Mouse (Mus musculus) heart, embryonic 16.5 days (tissue): ENCODE measurements around the gene Gm20388. TPM values are rescaled to one million over a fixed set of nuclear protein-coding genes. Genes with fewer than 3 reads are reported as not detected.

Experiments
- ATAC-seq: fragments of 200-750 bp; cut with Nextera tagmentation; replicated peaks from 2 replicates; pipeline ENCODE4 v1.8.0; 2017; ENCODE audit warnings: moderate number of reproducible peaks; ENCODE audit not compliant: insufficient read depth, low FRiP score; ENCODE audit errors: extremely low read depth
- H3K27ac ChIP-seq: fragments of 300-500 bp; sonication (generic); 2 replicates; pipeline ENCODE4 v1.5.1; 2014; ENCODE audit warnings: mild to moderate bottlenecking, low read length, control low read depth, moderate library complexity
- H3K27me3 ChIP-seq: fragments of 300-500 bp; sonication (generic); 2 replicates; pipeline ENCODE4 v1.6.1; 2014; ENCODE audit warnings: low read length, mixed read lengths; ENCODE audit not compliant: control insufficient read depth, insufficient read depth
- H3K36me3 ChIP-seq: fragments of 300-500 bp; sonication (generic); 2 replicates; pipeline ENCODE4 v1.6.1; 2014; ENCODE audit not compliant: control insufficient read depth, insufficient read depth
- H3K4me1 ChIP-seq: fragments of 300-500 bp; sonication (generic); 2 replicates; pipeline ENCODE4 v1.6.1; 2014; ENCODE audit warnings: low read length, mixed read lengths; ENCODE audit not compliant: control insufficient read depth, insufficient read depth
- H3K4me2 ChIP-seq: fragments of 300-500 bp; sonication (generic); 2 replicates; pipeline ENCODE4 v1.6.1; 2014; ENCODE audit warnings: low read depth, mild to moderate bottlenecking, control low read depth, low read length
- H3K4me3 ChIP-seq: fragments of 300-500 bp; sonication (generic); 2 replicates; pipeline ENCODE4 v1.5.1; 2014; ENCODE audit warnings: mild to moderate bottlenecking, control low read depth, low read length
- H3K9ac ChIP-seq: fragments of 300-500 bp; sonication (generic); 2 replicates; pipeline ENCODE4 v1.6.1; 2014; ENCODE audit warnings: low read length, control low read depth
- H3K9me3 ChIP-seq: fragments of 300-500 bp; sonication (generic); replicated peaks from 2 replicates; pipeline ENCODE4 v1.6.1; 2016; ENCODE audit warnings: low read length; ENCODE audit not compliant: control insufficient read depth
- WGBS: fragments of 180-500 bp; shearing (Covaris S2); extraction: QIAGEN DNeasy Blood & Tissue Kit; methylation state at CpG from one replicate; pipeline ENCODE4 v1.1.7; 2014; 5-methylcytosine and 5-hydroxymethylcytosine counted together
- polyA plus RNA-seq: library from polyadenylated mRNA; unstranded; fragments of >200 nt; fragmentation: Nextera tagmentation; extraction: Ambion mirVana; gene quantifications from 2 replicates; pipeline ENCODE4 v1.2.1, GENCODE M21; 2015

The Gm20388 gene
- polyA plus RNA-seq, 1 experiment from 2014 or later = 4.5 TPM

GRCm38 (mm10) chr8:123924719-123925118 is 4014.1 kb downstream of the Gm20388 start:
- 10% methylated on average over 2 of the region's 2 CpGs for WGBS
- ATAC-seq = 0 out of 2 replicates have a peak, but pooled peaks have one; percentile 14

DNA sequence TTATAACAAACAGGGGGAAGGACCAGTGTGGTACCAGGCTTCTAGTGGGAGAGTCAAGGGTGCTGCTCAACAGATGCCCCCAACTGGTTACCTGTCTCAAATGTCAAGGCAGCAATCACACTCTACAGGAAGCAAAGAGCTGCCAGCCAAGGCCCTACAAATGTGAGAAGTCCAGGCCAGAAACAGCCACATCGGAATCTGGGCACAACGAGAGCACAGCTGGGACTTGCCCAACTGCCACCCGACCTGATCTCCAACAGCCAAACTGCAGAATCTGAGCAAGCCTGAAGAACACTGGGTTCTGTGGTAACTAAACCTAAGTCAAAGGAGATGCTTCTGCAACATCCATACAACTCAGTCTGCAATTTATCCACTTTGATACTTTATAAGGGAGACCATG is 4015.0 kb downstream of the Gm20388 start:
- H3K4me2 ChIP-seq = no peak overlapping the region
- peaks cover 47% of the 10 kb centered on the region for H3K36me3 ChIP-seq
- 91% methylated on average over 3 of the region's 3 CpGs for WGBS
- no peaks in the 10 kb centered on the region for H3K9me3 ChIP-seq
- no peaks in the 10 kb centered on the region for H3K27me3 ChIP-seq
- ATAC-seq = no peak
- no peaks in the 10 kb centered on the region for H3K4me1 ChIP-seq
- no peak overlapping the region for H3K4me3 ChIP-seq
- H3K9ac ChIP-seq = no peak overlapping the region
- no peak overlapping the region for H3K27ac ChIP-seq

More at GRCm38 (mm10) chr8:123924719-123925118, 4014.1 kb downstream of the Gm20388 start:
- Histone ChIP-seq H3K9ac (no peak overlapping the region), H3K9me3 (no peaks in the 10 kb centered on the region), H3K4me1 (no peaks in the 10 kb centered on the region), H3K4me3 (no peak overlapping the region), H3K27me3 (no peaks in the 10 kb centered on the region), H3K36me3 (peaks cover 43% of the 10 kb centered on the region), H3K4me2 (no peak overlapping the region), H3K27ac (no peak overlapping the region)

- Histone ChIP-seq H3K27ac (no peak overlapping the region), H3K4me3 (no peak overlapping the region), H3K36me3 (peaks cover 48% of the 10 kb centered on the region), H3K4me1 (no peaks in the 10 kb centered on the region), H3K27me3 (no peaks in the 10 kb centered on the region), H3K9me3 (no peaks in the 10 kb centered on the region), H3K4me2 (no peak overlapping the region), H3K9ac (no peak overlapping the region)
- no peak for ATAC-seq
- 87% methylated on average over 7 of the region's 7 CpGs for WGBS
These were observed 4018.4 kb downstream of the Gm20388 start for GRCm38 (mm10) chr8:123929026-123929425.

- under 1% methylated on average over 77 of the region's 77 CpGs for WGBS
- peak; percentile 81 for ATAC-seq
- H3K27ac ChIP-seq = peak within 1 kb of the TSS; percentile 91
These were observed 4038.5 kb downstream of the Gm20388 start, which contains the start of gene Nup133 for GRCm38 (mm10) chr8:123948942-123949685. Gene Nup133 (minus strand): TSS chr8:123949265.

DNA sequence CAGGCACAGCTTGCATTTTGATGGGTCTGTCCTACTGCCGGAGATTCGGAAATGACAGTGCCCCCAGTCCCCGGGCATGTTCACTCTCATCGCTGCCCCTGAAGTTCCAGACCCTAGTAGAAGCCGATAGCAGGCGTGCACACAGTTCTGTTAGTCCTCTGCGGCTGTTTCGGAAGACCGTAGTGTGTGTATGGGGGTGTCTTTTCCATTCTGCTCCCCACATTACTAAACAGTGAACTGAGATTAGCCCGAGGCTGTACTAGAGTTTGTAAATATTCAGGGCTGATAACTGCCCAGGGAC is 4039.0 kb downstream of the Gm20388 start:
- Histone ChIP-seq H3K27ac (peak overlapping the region; percentile 91), H3K4me2 (peak overlapping the region; percentile 79), H3K9me3 (no peaks in the 10 kb centered on the region), H3K27me3 (no peaks in the 10 kb centered on the region), H3K36me3 (peaks cover 16% of the 10 kb centered on the region; the same call in 1 of the 2 replicates), H3K4me3 (peak overlapping the region; percentile 100), H3K4me1 (peaks cover 11% of the 10 kb centered on the region), H3K9ac (peak overlapping the region; percentile 98)
- 1% methylated on average over 10 of the region's 10 CpGs for WGBS
- 0 out of 2 replicates have a peak, but pooled peaks have one; percentile 21 for ATAC-seq

More at GRCm38 (mm10) chr8:123948942-123949685, 4038.5 kb downstream of the Gm20388 start, which contains the start of gene Nup133:
- Histone ChIP-seq H3K4me3 (peak within 1 kb of the TSS; percentile 100), H3K9me3 (no peaks in the 10 kb centered on the region), H3K9ac (peak within 1 kb of the TSS; percentile 98), H3K36me3 (peaks cover 16% of the 10 kb centered on the region; the same call in 1 of the 2 replicates), H3K4me2 (peak within 1 kb of the TSS; percentile 85), H3K4me1 (peaks cover 11% of the 10 kb centered on the region), H3K27me3 (no peaks in the 10 kb centered on the region)

DNA sequence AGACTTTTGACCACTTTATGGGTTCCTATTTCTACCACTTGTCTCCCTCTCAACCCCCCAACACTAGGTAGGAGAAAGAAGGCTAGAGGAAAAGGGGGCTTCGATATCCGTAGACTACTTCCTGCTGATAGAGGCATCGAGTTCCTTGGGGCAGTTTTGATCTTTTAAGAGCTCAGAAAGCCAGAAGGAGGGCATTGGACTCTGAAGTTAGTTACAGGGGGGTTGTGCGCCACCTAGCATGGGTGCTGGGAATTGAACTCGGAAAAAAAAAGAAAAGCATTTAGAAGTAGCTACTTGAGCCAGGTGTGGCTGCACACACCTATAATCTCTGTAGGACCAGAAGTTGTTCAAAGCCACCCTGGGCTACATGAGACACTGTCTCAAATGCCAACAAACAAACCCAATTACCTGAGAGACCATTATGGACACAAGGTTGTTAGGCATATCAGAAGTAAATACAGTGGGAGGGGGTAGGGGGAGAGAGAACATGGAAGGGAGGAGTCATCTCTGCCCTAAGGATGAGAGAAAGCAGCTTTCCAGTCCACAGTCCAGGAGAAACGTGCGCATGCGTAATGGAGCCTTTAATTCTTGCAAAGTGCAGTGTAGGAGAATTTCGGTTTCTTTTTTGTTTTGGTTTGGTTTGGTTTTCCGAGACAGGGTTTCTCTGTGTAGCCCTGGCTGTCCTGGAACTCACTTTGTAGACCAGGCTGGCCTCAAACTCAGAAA is 4039.6 kb downstream of the Gm20388 start:
- no peaks in the 10 kb centered on the region for H3K9me3 ChIP-seq
- H3K27ac ChIP-seq = peak overlapping the region; percentile 91
- WGBS = 31% methylated on average over 10 of the region's 10 CpGs
- peaks cover 11% of the 10 kb centered on the region for H3K4me1 ChIP-seq
- H3K4me3 ChIP-seq = peak overlapping the region; percentile 100
- no peak for ATAC-seq
- H3K4me2 ChIP-seq = peak overlapping the region; percentile 79
- no peaks in the 10 kb centered on the region for H3K27me3 ChIP-seq
- H3K36me3 ChIP-seq = peaks cover 18% of the 10 kb centered on the region; the same call in 1 of the 2 replicates
- H3K9ac ChIP-seq = peak overlapping the region; percentile 98

DNA sequence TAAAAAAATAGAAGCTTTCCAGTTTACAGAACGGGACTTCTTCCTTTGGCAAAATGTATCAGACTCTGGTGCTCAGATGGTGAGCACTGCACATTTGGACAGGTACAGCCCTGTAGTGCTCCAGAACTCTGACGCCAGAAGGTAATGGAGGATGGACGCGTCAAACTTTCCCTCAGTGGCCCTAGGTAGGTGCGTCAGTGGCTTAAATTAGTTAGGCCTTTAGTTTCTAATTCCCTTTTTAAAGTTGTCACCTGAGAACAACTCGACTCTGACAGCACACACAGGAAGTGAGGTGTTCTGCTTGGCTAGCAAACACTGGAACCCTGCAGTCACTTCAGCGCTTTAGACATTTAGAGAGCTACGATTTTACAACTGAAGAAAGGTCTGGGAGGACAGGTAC is 4043.0 kb downstream of the Gm20388 start:
- WGBS = 87% methylated on average over 8 of the region's 8 CpGs
- ATAC-seq = no peak
- no peaks in the 10 kb centered on the region for H3K9me3 ChIP-seq
- H3K27me3 ChIP-seq = no peaks in the 10 kb centered on the region
- no peak overlapping the region for H3K4me2 ChIP-seq
- no peak overlapping the region for H3K4me3 ChIP-seq
- peaks cover 5% of the 10 kb centered on the region for H3K4me1 ChIP-seq
- H3K27ac ChIP-seq = no peak overlapping the region
- H3K36me3 ChIP-seq = peaks cover 28% of the 10 kb centered on the region
- no peak overlapping the region for H3K9ac ChIP-seq

- Histone ChIP-seq H3K4me3 (no peak overlapping the region), H3K27me3 (no peaks in the 10 kb centered on the region), H3K9ac (no peak overlapping the region), H3K9me3 (no peaks in the 10 kb centered on the region), H3K36me3 (peaks cover 30% of the 10 kb centered on the region), H3K27ac (no peak overlapping the region), H3K4me2 (no peak overlapping the region), H3K4me1 (peaks cover 5% of the 10 kb centered on the region)
- 89% methylated on average over 8 of the region's 8 CpGs for WGBS
- no peak for ATAC-seq
These were observed 4043.6 kb downstream of the Gm20388 start for GRCm38 (mm10) chr8:123954246-123954645.

GRCm38 (mm10) chr8:123958130-123958529 is 4047.5 kb downstream of the Gm20388 start:
- peaks cover 33% of the 10 kb centered on the region for H3K36me3 ChIP-seq

More at GRCm38 (mm10) chr8:123958130-123958529, 4047.5 kb downstream of the Gm20388 start:
- Histone ChIP-seq H3K4me3 (no peak overlapping the region), H3K4me2 (no peak overlapping the region), H3K9me3 (no peaks in the 10 kb centered on the region), H3K27me3 (no peaks in the 10 kb centered on the region), H3K27ac (no peak overlapping the region), H3K4me1 (no peaks in the 10 kb centered on the region), H3K9ac (no peak overlapping the region)
- ATAC-seq = no peak
- 67% methylated on average over 17 of the region's 17 CpGs for WGBS
